Mouse (Mus musculus) thymus, adult 2 months (tissue): ENCODE measurements around the gene Igfbp3.

ENCODE experiments used
- CTCF ChIP-seq: fragments of 200-500 bp; IDR thresholded peaks from 2 replicates; pipeline ENCODE4 v1.5.1; 2012; ENCODE audit warnings: mild to moderate bottlenecking, control low read depth, low read length, moderate library complexity, borderline replicate concordance; ENCODE audit not compliant: control insufficient read depth, poor library complexity, insufficient read depth; ENCODE audit errors: extremely low read depth
- POLR2A ChIP-seq: fragments of 200-500 bp; IDR thresholded peaks from 2 replicates; pipeline ENCODE4 v1.6.1; 2012; ENCODE audit warnings: mild to moderate bottlenecking, low read length, control low read depth, moderate library complexity; ENCODE audit not compliant: control insufficient read depth, poor library complexity, insufficient read depth; ENCODE audit errors: extremely low read depth

DNA sequence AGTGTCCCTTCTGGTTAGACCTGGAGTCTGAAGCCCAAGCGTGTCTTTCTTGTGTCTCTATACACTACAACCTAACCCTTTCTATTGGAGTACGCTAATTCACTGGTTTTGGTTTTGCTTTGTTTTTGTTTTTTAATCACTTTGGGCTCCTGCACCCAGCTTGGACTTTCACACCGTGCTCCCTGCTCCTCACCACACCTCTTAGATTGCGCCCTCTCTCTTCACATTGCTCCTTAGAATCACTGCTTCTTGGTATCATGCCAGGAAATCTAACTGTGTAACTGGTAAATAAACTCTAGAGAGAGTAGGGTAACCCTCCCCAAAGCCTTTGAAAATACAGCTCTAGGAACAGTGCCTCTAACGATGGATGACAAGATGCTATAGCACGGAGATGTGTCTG lies 55.5 kb downstream of the Igfbp3 start:
- TF ChIP-seq CTCF (no peak), POLR2A (no peak)
